Mouse (Mus musculus) MEL-GATA-1-ER (cell line): ENCODE measurements around the gene Etnk2.

Source experiments
- DNase-seq: peaks from one replicate; pipeline ENCODE4 v3.0.0-alpha.2; 2012; ENCODE audit warnings: low read depth; ENCODE audit errors: extremely low read depth

Gene Etnk2

DNA sequence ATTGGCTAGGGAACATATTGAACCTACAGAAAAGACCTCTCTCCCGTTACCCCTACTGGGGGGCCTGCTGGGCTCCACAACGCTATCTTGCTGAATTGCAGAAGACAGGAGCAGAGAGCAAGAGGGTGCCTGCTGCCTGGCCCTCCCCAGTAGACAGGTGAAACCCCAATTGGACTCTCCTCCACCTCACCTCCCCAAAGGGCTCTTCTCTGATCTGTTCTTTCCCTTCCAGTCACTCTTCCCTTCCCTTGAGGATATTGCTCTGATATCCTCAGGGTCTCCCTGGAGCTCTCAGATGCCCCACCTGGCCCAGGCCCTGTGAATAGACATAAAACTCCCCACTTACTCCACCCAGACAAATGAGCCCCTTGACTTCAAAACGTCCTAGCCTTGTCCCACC is 53.7 kb downstream of the Etnk2 start:
- no peak for DNase-seq

GRCm38 (mm10) chr1:133417539-133417938 is 54.2 kb downstream of the Etnk2 start:
- DNase-seq = no peak

DNA sequence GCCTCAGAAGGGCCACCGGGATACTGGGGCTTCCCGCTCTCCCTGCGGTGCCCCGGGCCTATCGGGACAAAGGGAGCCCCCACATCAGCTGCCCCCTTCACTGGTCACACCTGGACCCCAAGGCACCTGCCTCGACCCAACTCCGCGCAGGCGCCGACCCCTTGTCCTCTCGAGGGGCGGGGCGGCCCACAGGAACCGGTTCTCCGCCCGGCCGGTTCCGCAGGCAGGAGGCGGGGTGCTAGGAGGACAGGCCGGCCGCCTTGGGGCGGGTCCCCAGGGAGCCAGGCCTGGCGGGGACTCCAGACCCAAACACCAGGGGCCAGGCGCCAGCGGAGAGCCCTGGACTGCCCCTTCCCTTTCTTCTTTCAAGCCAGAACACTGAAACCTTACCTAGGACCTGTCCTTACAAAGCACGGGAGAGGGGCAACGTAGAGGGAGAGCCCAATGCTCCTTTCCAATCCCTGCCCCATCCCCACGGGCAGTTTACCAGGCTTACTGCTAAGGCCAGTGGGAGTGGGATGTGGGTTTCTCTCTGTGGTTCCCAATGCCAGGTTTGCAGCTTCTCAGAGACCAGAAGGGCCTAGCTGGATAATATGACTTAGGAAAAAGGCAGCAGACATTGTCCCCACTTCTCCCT is 54.9 kb downstream of the Etnk2 start:
- no peak for DNase-seq

DNA sequence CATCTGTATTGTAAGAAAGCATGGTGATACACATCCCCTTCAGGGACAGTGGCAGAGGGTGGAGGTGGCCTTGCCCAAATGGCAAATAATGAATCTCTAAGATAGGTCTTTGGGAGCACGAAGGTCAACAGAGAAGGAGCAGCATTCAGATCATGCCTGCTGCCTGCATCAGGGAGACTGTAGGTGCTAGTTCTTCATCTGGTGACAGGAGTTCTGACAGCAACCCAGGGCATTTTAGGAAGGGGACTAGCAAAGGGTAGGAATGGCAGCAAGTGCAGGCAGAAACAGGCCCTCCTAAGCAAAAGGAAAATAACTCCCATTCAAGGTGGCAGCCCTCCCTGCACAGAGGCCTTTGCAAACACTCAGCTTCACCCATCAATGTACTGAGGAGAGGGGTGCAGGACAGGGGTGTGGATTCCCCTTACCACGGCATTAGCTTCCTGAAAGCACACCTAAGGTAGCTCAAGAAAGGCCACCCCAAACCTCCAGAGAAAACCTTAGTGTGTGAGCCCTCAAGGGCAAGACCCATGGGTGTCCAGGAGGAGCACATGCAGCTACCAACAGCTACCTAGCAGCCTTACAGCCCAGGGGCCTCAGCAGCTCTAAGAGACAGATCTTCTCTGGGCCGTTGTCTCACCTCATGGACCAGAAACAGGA is 55.9 kb downstream of the Etnk2 start:
- DNase-seq = no peak

DNA sequence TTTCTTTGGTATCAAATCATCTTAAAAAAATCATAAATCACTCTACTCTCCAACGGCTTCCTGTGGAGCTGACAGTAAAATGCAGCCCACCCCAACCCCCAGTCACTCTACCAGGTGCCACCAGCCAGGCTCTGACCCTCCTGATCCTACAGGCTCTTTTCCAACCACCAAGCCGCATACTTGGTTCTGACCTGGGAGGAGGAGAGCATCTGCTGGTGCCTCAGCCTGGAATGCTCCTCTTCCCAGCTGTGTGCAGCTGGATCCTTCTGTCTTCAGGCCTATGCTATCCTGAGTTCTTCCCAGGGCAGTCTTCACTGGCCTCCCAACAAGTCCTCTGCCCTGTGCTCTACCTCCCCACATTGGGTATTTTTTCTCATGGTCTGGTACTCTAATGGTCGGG is 57.1 kb downstream of the Etnk2 start:
- DNase-seq = no peak

GRCm38 (mm10) chr1:133421061-133421460 is 57.7 kb downstream of the Etnk2 start:
- no peak for DNase-seq

GRCm38 (mm10) chr1:133421975-133422570 is 58.7 kb downstream of the Etnk2 start:
- no peak for DNase-seq

DNA sequence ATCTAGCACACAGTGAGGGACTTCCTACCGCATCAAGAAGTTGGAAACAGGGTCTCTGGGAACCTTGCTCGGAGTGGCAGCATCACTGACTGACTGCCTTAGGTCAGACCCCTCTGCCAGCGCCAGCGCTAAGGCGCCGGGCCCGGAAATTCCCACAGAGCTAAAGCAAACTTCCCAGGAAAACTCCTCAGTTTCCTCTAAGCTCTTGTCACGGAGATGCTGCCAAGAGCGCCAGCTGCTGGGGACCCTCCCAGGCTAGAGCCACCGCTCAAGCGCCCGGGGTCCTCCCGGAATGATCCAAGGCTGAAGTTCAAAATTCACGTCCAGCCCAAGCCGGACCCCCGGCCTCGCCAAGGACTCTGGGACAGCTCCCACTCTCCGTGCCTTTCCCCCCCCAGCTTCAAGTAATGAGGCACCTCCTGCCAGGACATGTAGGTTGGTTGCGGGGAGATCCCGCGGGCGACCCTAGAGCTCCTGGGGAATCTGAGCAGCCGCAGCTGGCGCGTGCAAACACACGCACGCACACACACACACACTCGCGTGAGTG is 59.3 kb downstream of the Etnk2 start:
- DNase-seq = no peak

GRCm38 (mm10) chr1:133423166-133423542 is 59.8 kb downstream of the Etnk2 start:
- DNase-seq = no peak

DNA sequence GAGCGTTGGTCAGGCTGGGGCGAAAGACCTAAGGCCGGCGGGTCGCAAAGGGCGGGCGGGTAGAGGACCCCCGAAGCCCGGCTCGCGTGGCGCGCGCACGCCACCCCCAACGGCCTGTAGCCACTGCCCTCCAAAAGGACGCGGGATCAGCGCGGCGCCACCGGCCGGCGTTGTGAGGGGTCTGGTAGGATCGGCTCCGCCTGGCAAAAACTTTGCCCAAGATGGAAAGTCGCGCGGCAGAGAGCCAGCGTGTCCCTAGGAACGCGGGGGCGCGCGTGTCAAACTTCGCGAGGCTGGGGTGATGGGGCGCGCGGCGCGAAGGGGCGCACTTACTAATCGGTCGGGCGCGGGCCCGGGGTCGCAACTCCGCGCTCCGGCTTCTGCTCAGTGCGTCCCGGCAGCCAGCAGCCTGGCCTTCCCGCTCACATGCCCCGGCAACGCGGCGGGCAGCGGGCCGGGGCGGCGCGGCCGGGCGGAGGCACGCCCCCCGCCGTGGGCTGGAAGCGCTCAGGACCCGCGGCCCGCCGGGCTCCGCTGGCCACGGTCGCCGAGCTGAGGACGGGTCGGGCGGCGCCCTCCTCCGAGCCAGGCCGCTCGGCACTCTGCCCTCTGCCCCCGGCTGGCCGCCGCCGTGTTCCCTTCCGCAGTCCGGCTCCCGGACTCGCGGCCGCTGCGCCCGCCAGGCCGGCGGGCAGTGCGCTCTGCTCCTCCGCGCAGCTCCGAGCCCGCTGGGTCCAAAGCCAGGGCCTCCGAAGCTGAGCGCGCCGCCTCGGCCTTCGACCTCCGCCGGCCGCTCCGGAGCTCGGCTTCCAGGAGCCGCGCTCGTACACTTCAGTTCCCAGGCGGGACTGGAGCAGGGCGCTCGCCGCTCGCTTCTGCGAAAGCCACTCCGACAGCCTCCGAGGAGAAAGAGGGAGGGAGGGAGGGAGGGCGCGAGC is 60.4 kb downstream of the Etnk2 start, which contains the start of gene Sox13:
Gene Sox13 (minus strand): TSS at position 835 of the 938 bp plus-strand sequence.
- DNase-seq = no peak

DNA sequence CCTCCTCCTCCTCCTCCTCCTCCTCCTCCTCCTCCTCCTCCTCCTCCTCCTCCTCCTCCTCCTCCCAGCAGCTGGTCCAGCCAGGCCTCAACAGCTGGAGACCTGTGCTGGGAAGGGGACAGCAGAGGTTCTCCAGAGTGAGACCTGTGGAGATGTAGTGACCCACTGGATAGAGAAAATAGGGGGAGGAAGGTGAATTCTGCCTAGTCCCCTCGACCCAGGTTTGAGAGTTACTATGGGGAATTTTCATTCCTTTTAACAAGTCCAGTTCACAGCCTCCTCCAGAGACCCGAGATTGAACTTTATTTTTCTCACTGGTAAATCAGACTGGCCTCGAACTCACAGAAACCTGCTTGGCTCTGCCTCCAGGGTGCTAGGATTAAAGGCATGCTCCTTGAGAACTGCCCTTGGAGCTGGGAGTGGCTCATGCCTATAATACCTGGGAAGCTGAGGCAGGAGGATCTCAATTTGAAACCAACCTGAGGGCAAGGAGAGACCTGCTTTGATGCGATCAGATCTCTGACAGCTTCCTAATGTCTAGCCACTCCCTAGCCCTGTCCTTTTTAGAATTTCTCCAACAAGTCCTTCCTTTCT is 61.3 kb downstream of the Etnk2 start:
- no peak for DNase-seq
